Mouse (Mus musculus): Measurements from ENCODE around the gene Tfpi.
"Not testable (repeated sequence)": the region's sequence is repeated elsewhere in the genome, so short reads cannot be mapped to it uniquely, and the experiment has no call there.

Tfpi gene

DNA sequence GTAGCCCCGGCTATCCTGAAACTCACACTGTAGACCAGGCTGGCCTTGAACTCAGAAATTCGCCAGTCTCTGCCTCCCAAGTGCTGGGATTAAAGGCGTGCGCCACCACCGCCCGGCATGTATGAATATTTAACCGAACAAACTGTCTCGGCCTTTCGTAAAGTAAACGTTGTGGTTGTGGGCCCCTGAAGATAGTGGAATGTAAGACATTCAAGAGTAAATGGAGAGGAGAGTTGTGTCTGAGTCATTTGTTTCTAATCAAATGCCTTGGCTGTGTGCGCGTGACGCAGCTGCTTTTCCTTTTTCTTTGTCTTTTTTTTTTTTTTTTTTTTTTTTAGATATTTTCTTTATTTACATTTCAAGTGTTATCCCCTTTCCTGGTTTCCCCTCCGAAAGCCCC lies 88.0 kb downstream of the Tfpi start:
- DNase-seq (ENCODE audit: low spot score), result not testable (repeated sequence)

- DNase-seq (ENCODE audit: low spot score), result no peak
These were observed 88.6 kb downstream of the Tfpi start for GRCm38 (mm10) chr2:84388023-84388416.

- DNase-seq (ENCODE audit: low spot score), result no peak
These were observed 89.1 kb downstream of the Tfpi start for GRCm38 (mm10) chr2:84387394-84388022.

DNA sequence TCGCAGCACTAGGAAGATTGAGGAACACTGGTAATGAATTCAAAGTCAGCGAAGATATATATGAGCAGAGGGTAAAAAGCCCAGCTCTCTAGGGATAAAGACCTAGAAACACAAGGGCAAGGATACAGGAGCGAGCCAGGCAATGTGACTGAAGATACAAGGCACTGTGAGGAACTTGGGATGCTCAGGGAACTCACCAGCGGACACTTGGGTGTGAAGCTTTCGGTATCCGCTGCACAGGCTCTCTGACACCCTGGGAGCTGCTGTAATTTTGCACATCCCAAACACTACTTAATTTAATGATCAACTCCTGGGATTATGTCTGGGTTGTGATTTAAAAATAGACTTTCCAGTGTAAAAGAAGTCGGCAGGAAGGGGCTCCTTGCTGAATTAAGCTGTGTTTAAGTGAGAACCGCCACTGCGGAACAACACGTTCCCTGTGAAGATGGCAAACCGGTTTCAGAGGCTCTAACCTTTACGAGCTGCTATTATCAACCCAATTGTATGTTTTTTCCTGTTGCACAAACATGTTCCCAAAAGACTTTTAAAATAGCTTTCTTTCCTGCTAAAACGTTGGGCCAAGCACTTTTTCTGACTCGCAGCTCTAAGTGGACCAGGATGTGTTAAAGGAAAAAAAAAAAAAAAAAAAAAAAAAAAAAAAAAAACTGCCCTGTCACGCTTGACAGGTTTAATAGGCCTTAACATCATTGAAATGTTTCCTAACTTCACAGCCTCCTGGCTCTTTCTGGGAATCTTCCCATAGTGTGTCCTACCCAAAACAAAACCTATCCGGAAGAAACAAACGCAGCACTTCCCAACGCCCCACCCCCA lies 89.8 kb downstream of the Tfpi start:
- no peak for DNase-seq (ENCODE audit: low spot score)

- DNase-seq (ENCODE audit: low spot score), result no peak
These were observed 91.5 kb downstream of the Tfpi start for GRCm38 (mm10) chr2:84384911-84385693.

DNA sequence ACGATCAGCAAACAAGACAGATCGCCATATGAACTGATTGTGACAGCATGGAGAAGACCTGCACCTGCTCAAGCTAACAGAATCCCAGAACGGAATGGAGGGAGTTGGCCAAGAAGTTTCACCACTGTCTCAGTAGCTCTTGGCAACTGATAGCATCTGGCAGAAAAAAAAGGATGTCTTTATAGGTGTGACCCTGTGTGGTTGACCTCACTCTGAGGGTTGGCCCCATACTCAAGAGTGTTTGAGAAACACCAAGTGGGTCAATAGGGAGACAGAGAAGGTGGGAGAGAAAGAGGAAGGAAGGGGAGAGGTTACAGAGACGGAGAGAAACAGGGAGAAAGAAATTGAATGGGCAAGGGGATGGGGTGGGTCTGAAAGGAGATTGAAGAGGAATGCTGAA lies 92.7 kb downstream of the Tfpi start:
- DNase-seq (ENCODE audit: low spot score), result no peak
